Mouse (Mus musculus) CH12.LX (cell line): ENCODE measurements at regions not wholly inside any gene's neighbourhood (a gene's known extent, or its start where the extent isn't known, plus 50 kb on each side); places are given as distances from the start of the nearest gene placed in this dataset.

Source experiments
- SMC3 ChIP-seq: IDR thresholded peaks from 2 replicates; pipeline ENCODE4 v1.6.1; 2011; ENCODE audit warnings: low read depth, low read length, improper control_type of control experiment
- TCF12 ChIP-seq: IDR thresholded peaks from 2 replicates; pipeline ENCODE4 v1.6.1; 2014; ENCODE audit warnings: low read depth, mild to moderate bottlenecking, inconsistent platforms, low read length, improper control_type of control experiment
- USF2 ChIP-seq: conservative IDR thresholded peaks from 2 replicates; pipeline ENCODE4 v1.6.1; 2011; ENCODE audit warnings: low read depth, low read length, improper control_type of control experiment
- ZMIZ1 ChIP-seq: IDR thresholded peaks from 2 replicates; pipeline ENCODE4 v1.6.1; 2012; ENCODE audit warnings: low read depth, mild to moderate bottlenecking, inconsistent platforms, low read length, improper control_type of control experiment

DNA sequence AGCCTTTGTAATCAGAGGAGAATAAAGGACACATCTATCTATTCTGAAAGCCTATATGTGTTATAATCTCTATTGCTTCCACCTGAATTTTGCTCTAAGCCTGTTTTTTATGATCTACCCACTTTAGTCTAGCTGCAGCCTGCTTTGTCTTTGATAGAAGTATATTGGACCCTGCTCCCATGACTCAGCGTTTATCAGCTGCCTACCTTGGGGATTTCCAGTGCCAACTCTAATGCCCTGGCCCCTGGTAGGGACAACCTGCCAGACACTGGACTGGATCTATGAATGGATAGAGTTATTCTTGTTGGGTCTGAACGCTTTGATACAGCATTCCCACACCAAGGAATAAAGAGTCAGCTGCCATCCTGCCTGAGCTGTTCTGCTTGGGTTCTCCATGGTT is 232.3 kb upstream of the Tprg start:
- TF ChIP-seq ZMIZ1 (no peak), USF2 (no peak), SMC3 (no peak), TCF12 (no peak)
